Mouse (Mus musculus): ENCODE measurements around the gene Chchd3.

GRCm38 (mm10) chr6:33004607-33005006 lies 55.5 kb downstream of the Chchd3 start:
- TF ChIP-seq CTCF (IDR thresholded peaks at IDR 0.05; ENCODE audit: borderline replicate concordance, control insufficient read depth, extremely low read depth, insufficient read depth, low read length, poor library complexity) (no peak), POLR2A (IDR thresholded peaks at IDR 0.05; ENCODE audit: control insufficient read depth, extremely low read depth, insufficient read depth, low read length, poor library complexity) (no peak)

Measured in thymus, adult 2 months (tissue).